Mouse (Mus musculus): Measurements from ENCODE around the gene Cdkn2b. TPM values are rescaled to one million over a fixed set of nuclear protein-coding genes. Genes with fewer than 3 reads are reported as not detected.

Gene Cdkn2b
- total and polyA plus RNA-seq, 3 experiments: not detected

- Histone ChIP-seq H3K4me3 (replicated peaks in 1 of 3; ENCODE audit: low read depth in 2 of 3, low read length in 2 of 3, poor library complexity in 1 of 3) (no peak overlapping the region), H3K4me1 (ENCODE audit: control insufficient read depth in 1 of 2, insufficient read depth in 2 of 2) (no peaks in the 10 kb centered on the region), H3K36me3 (replicated peaks in 1 of 2; ENCODE audit: control insufficient read depth in 1 of 2, insufficient read depth in 1 of 2, low read length in 1 of 2) (no peaks in the 10 kb centered on the region), H3K9me3 (replicated peaks; ENCODE audit: low read length) (no peaks in the 10 kb centered on the region), H3K4me2 (ENCODE audit: insufficient read depth, low read depth, poor library complexity, severe bottlenecking) (no peak overlapping the region), H3K27me3 (replicated peaks) (no peaks in the 10 kb centered on the region), H3K27ac (ENCODE audit: insufficient read depth, low read depth) (no peak overlapping the region), H3K79me2 (replicated peaks; ENCODE audit: control insufficient read depth, extremely low read depth, insufficient read depth, poor library complexity, severe bottlenecking) (no peaks in the 10 kb centered on the region), H3K9ac (ENCODE audit: insufficient read depth, low read depth) (no peak overlapping the region)
- no peak for TF ChIP-seq POLR2A (IDR thresholded peaks at IDR 0.05; ENCODE audit: low read depth, low read length)
- no peak for TF ChIP-seq JUN (IDR thresholded peaks at IDR 0.05; ENCODE audit: insufficient read depth, low read depth, low read length)
- no peak for TF ChIP-seq CHD1 (IDR thresholded peaks at IDR 0.05; ENCODE audit: low read depth, low read length)
- TF ChIP-seq TBP (conservative IDR thresholded peaks at IDR 0.05; ENCODE audit: low read depth, low read length): no peak
- no peak for TF ChIP-seq PAX5 (IDR thresholded peaks at IDR 0.05; ENCODE audit: low read length)
- no peak for TF ChIP-seq RAD21 (IDR thresholded peaks at IDR 0.05; ENCODE audit: low read depth, low read length)
- no peak for TF ChIP-seq EP300 (IDR thresholded peaks at IDR 0.05; ENCODE audit: low read length)
- no peak for TF ChIP-seq KAT2A (IDR thresholded peaks at IDR 0.05; ENCODE audit: insufficient replicate concordance, low read length)
- no peak for TF ChIP-seq E2F4 (IDR thresholded peaks at IDR 0.05; ENCODE audit: insufficient replicate concordance, low read depth, low read length)
- in situ Hi-C loops (cut with MboI; ENCODE audit: low pct_ligation_motif_present, low pct_unique_long_range_greater_than_20kb, low sequenced_read_pairs): no loop called here
- DNase-seq (ENCODE audit: extremely low read depth): no peak
- dilution Hi-C loops (cut with MboI; ENCODE audit: extremely low pct_ligation_motif_present, extremely low pct_unique_long_range_greater_than_20kb, low sequenced_read_pairs): no loop called here
Observed at GRCm38 (mm10) chr4:89279641-89280040, 31.2 kb downstream of the Cdkn2b start.

- Histone ChIP-seq H3K27me3 (replicated peaks) (no peaks in the 10 kb centered on the region), H3K9ac (ENCODE audit: insufficient read depth, low read depth) (no peak overlapping the region), H3K4me2 (ENCODE audit: insufficient read depth, low read depth, poor library complexity, severe bottlenecking) (no peak overlapping the region), H3K36me3 (replicated peaks in 1 of 2; ENCODE audit: control insufficient read depth in 1 of 2, insufficient read depth in 1 of 2, low read length in 1 of 2) (no peaks in the 10 kb centered on the region), H3K4me1 (ENCODE audit: control insufficient read depth in 1 of 2, insufficient read depth in 2 of 2) (no peaks in the 10 kb centered on the region), H3K4me3 (replicated peaks in 1 of 3; ENCODE audit: low read depth in 2 of 3, low read length in 2 of 3, poor library complexity in 1 of 3) (no peak overlapping the region), H3K9me3 (replicated peaks; ENCODE audit: low read length) (no peaks in the 10 kb centered on the region), H3K27ac (ENCODE audit: insufficient read depth, low read depth) (no peak overlapping the region), H3K79me2 (replicated peaks; ENCODE audit: control insufficient read depth, extremely low read depth, insufficient read depth, poor library complexity, severe bottlenecking) (no peaks in the 10 kb centered on the region)
- DNase-seq (ENCODE audit: extremely low read depth): no peak
- in situ Hi-C loops (cut with MboI; ENCODE audit: low pct_ligation_motif_present, low pct_unique_long_range_greater_than_20kb, low sequenced_read_pairs) (no loop called here), dilution Hi-C loops (cut with MboI; ENCODE audit: extremely low pct_ligation_motif_present, extremely low pct_unique_long_range_greater_than_20kb, low sequenced_read_pairs) (no loop called here)
- TF ChIP-seq NELFE (IDR thresholded peaks at IDR 0.05; ENCODE audit: low read depth, low read length) (no peak), RCOR1 (conservative IDR thresholded peaks at IDR 0.05; ENCODE audit: low read depth, low read length) (no peak), RAD21 (IDR thresholded peaks at IDR 0.05; ENCODE audit: low read depth, low read length) (no peak), CHD1 (IDR thresholded peaks at IDR 0.05; ENCODE audit: low read depth, low read length) (no peak), ZMIZ1 (IDR thresholded peaks at IDR 0.05; ENCODE audit: low read depth, low read length) (no peak), MAFK (IDR thresholded peaks at IDR 0.05; ENCODE audit: insufficient replicate concordance, low read length) (no peak), MEF2A (IDR thresholded peaks at IDR 0.05; ENCODE audit: borderline replicate concordance, low read depth, low read length) (no peak), ZC3H11A (IDR thresholded peaks at IDR 0.05; ENCODE audit: low read depth, low read length) (no peak), JUN (IDR thresholded peaks at IDR 0.05; ENCODE audit: insufficient read depth, low read depth, low read length) (no peak), PAX5 (IDR thresholded peaks at IDR 0.05; ENCODE audit: low read length) (no peak), TCF12 (IDR thresholded peaks at IDR 0.05; ENCODE audit: low read depth, low read length) (no peak), ZKSCAN1 (IDR thresholded peaks at IDR 0.05; ENCODE audit: borderline replicate concordance, low read depth, low read length) (no peak), POLR2A (IDR thresholded peaks at IDR 0.05; ENCODE audit: low read depth, low read length) (no peak), JUND (conservative IDR thresholded peaks at IDR 0.05; ENCODE audit: low read depth, low read length) (no peak), ELF1 (IDR thresholded peaks at IDR 0.05; ENCODE audit: low read depth, low read length) (no peak), MAX (IDR thresholded peaks at IDR 0.05; ENCODE audit: low read length) (no peak)
Observed at GRCm38 (mm10) chr4:89277381-89277940, 33.4 kb downstream of the Cdkn2b start.

Measured in CH12.LX (cell line).